In the genomic region with DNA sequence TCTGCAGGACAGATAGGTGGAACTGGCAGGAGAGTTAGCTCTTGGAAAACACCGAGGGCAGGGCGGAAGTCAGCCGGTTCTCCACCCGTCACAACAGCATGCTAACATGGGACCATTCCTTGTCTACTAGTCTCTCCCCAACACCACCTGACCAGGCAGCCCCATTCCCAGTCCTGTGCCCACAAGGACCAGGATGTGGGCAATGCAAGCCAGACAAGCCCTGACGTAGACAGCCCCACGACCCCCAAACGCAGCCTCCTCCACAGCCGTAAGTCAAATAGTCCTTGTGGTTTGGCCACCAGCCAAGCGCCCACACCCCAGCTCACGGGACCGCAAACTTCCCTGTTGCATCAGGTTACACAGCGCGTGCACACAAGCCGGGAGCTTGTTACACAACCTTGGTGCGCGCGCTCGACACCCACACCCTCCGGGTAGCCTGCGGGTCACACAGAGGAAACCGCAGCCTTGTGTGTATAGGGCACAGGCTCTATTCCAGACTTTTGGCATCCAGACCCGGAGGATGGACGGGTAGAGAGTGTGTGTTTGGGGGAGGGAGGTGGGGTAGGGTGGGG, we compare ENCODE assay signal across 8 mouse cellular contexts. TPM values are rescaled to one million over a fixed set of nuclear protein-coding genes. Genes with fewer than 3 reads are reported as not detected.
A peak's percentile ranks its signal among the peaks of the same experiment; 100 is the strongest.
DNase-seq lines count a peak whose midpoint lies in the region; ATAC-seq lines count a peak whose summit lies in the region.

No protein-coding gene starts in this region.

- peak overlapping the region; percentile 18 for H3K4me3 ChIP-seq in embryonic facial prominence, embryonic 14.5 days (ENCODE audit: low read depth, low read length)

- no peaks in the 10 kb centered on the region for H3K36me3 ChIP-seq in embryonic facial prominence, embryonic 14.5 days (ENCODE audit: control insufficient read depth, insufficient read depth, low read length)

- H3K4me2 ChIP-seq in embryonic facial prominence, embryonic 14.5 days (ENCODE audit: low read depth, low read length): peak overlapping the region; percentile 48

- no peaks in the 10 kb centered on the region for H3K9me3 ChIP-seq in embryonic facial prominence, embryonic 14.5 days (ENCODE audit: control insufficient read depth, low read length)

- H3K4me1 ChIP-seq in embryonic facial prominence, embryonic 14.5 days (ENCODE audit: control insufficient read depth, insufficient read depth, low read length): peaks cover 22% of the 10 kb centered on the region

- WGBS in embryonic facial prominence, embryonic 14.5 days: 13% methylated on average over 23 of the region's 23 CpGs

- H3K27me3 ChIP-seq in embryonic facial prominence, embryonic 14.5 days (replicated peaks; ENCODE audit: control insufficient read depth, insufficient read depth, low read length): no peaks in the 10 kb centered on the region

- peak; percentile 89 for ATAC-seq in embryonic facial prominence, embryonic 14.5 days (ENCODE audit: low read depth)
- ATAC-seq in hematopoietic stem cell, adult 5-6 weeks (replicated peaks in 1 of 2; ENCODE audit: insufficient read depth in 1 of 2, low FRiP score in 2 of 2, low TSS enrichment in 1 of 2, low read depth in 1 of 2, poor library complexity in 2 of 2, severe bottlenecking in 2 of 2): peak; percentile 88 to 91

- H3K9ac ChIP-seq in embryonic facial prominence, embryonic 14.5 days (ENCODE audit: low read depth, low read length): peak overlapping the region; percentile 32

- DNase-seq in embryo, embryonic 11 days: peak; percentile 69
- DNase-seq in embryo, embryonic 9.5 days (ENCODE audit: extremely low spot score): no peak
- peak; percentile 88 for DNase-seq in adrenal gland, adult 2 months
- DNase-seq in embryonic facial prominence, embryonic 14.5 days (ENCODE audit: low spot score): peak; percentile 97
- peak; percentile 11 to 20 for DNase-seq in layer of hippocampus, adult 8-10 months (ENCODE audit: low spot score in 2 of 2)
- peak; percentile 92 to 94 for DNase-seq in lung, postnatal 4 days
- peak; percentile 71 for DNase-seq in testis, postnatal 10 days (ENCODE audit: low spot score)

- H3K27ac ChIP-seq in embryonic facial prominence, embryonic 14.5 days (replicated peaks; ENCODE audit: low read depth, low read length): peak overlapping the region; percentile 52; the same call in 1 of the 2 replicates

RNA-seq across cellular contexts. Expression of a gene that starts 37.0 kb away (rescaled TPM):
- 100 to 1,000 TPM; 108 to 117 TPM for total RNA-seq in adrenal gland, adult 2 months (2021)
- 23.7 and 29.6 TPM in 2 replicates for polyA plus RNA-seq in adrenal gland, adult 2 months (2012; rRNA removed)
- 112 and 128 TPM in 2 replicates for polyA plus RNA-seq in embryonic facial prominence, embryonic 14.5 days (2014; fragmentation: Nextera tagmentation; extraction: Ambion mirVana)
- 32.8 and 34.5 TPM in 2 replicates for total RNA-seq in hematopoietic stem cell, adult 5-6 weeks (2017)
- 10 to 100 TPM; 87.2 to 94.3 (median 90.5) TPM for total RNA-seq in layer of hippocampus, adult 8-10 months (2022)

RNA-seq across cellular contexts. Expression of a gene that starts 41.6 kb away (rescaled TPM):
- 100 to 1,000 TPM; 395 to 486 TPM for total RNA-seq in adrenal gland, adult 2 months (2021)
- 751 and 799 TPM in 2 replicates for polyA plus RNA-seq in adrenal gland, adult 2 months (2012; rRNA removed)
- polyA plus RNA-seq in embryonic facial prominence, embryonic 14.5 days (2014; fragmentation: Nextera tagmentation; extraction: Ambion mirVana): 4.2 and 4.7 TPM in 2 replicates
- 29.6 and 53.8 TPM in 2 replicates for total RNA-seq in hematopoietic stem cell, adult 5-6 weeks (2017)
- total RNA-seq in layer of hippocampus, adult 8-10 months (2022): 100 to 1,000 TPM in 1 of 4 experiments, 10 to 100 TPM in 3; 63.6 to 104 (median 78.2) TPM
